Mouse (Mus musculus): ENCODE measurements around the gene Cs. TPM values are rescaled to one million over a fixed set of nuclear protein-coding genes. Genes with fewer than 3 reads are reported as not detected.
"Not testable (repeated sequence)": the region's sequence is repeated elsewhere in the genome, so short reads cannot be mapped to it uniquely, and the experiment has no call there.

Cs gene
- total RNA-seq (2021): 100 to 1,000 TPM; 586 to 610 TPM
- long read RNA-seq, experiment 1, transcript Cs-201 (11 exons, 2,926 nt): major isoform, 258 of 442 reads
- long read RNA-seq, experiment 1, partial matches to known transcripts: 181 of 442 reads
- long read RNA-seq, experiment 1, other reads (novel, unspliced or antisense): 3 of 442 reads
- long read RNA-seq, experiment 2, transcript Cs-201 (11 exons, 2,926 nt): major isoform, 320 of 496 reads
- long read RNA-seq, experiment 2, partial matches to known transcripts: 172 of 496 reads
- long read RNA-seq, experiment 2, other reads (novel, unspliced or antisense): 4 of 496 reads

- intact Hi-C loops (cut with DNase I): loop anchor here (5.0 kb wide), 1 partner anchor 40 kb away; the partner anchor contains the start of gene Ankrd52
Observed at GRCm38 (mm10) chr10:128337306-128338181, at the start of gene Cs. Gene Cs (plus strand): TSS chr10:128337734.

GRCm38 (mm10) chr10:128290594-128290993 is 46.9 kb upstream of the Cs start:
- DNase-seq: peak; percentile 12 to 42
- intact Hi-C loops (cut with DNase I): not testable (repeated sequence)

More at GRCm38 (mm10) chr10:128337306-128338181, at the start of gene Cs:
- peak; percentile 95 to 98 for DNase-seq

- intact Hi-C loops (cut with DNase I): no loop called here
Observed at GRCm38 (mm10) chr10:128296370-128297090, 41.0 kb upstream of the Cs start.

GRCm38 (mm10) chr10:128297221-128297620 is 40.3 kb upstream of the Cs start:
- no peak for DNase-seq
- intact Hi-C loops (cut with DNase I): no loop called here

More at GRCm38 (mm10) chr10:128296370-128297090, 41.0 kb upstream of the Cs start:
- no peak for DNase-seq

GRCm38 (mm10) chr10:128297622-128298021 is 39.9 kb upstream of the Cs start:
- intact Hi-C loops (cut with DNase I): no loop called here
- no peak for DNase-seq

- DNase-seq: no peak
- intact Hi-C loops (cut with DNase I): no loop called here
Observed at GRCm38 (mm10) chr10:128298243-128298642, 39.3 kb upstream of the Cs start.

GRCm38 (mm10) chr10:128298702-128299171 is 38.8 kb upstream of the Cs start, which contains the start of gene Il23a:
Gene Il23a (minus strand): TSS chr10:128298752.
- intact Hi-C loops (cut with DNase I): no loop called here
- DNase-seq: no peak

GRCm38 (mm10) chr10:128302357-128302756 is 35.2 kb upstream of the Cs start:
- intact Hi-C loops (cut with DNase I): no loop called here
- DNase-seq: no peak

GRCm38 (mm10) chr10:128302785-128303125 is 34.8 kb upstream of the Cs start:
- intact Hi-C loops (cut with DNase I): no loop called here
- DNase-seq: no peak

GRCm38 (mm10) chr10:128303126-128304021 is 34.2 kb upstream of the Cs start, which contains the start of gene Pan2:
Gene Pan2 (plus strand): TSS chr10:128303335.
- DNase-seq: peak; percentile 99 to 100
- intact Hi-C loops (cut with DNase I): no loop called here

GRCm38 (mm10) chr10:128309654-128310053 is 27.9 kb upstream of the Cs start:
- no peak for DNase-seq
- intact Hi-C loops (cut with DNase I): no loop called here

- DNase-seq: no peak
- intact Hi-C loops (cut with DNase I): no loop called here
Observed at GRCm38 (mm10) chr10:128310177-128310576, 27.4 kb upstream of the Cs start.

- DNase-seq: no peak
- intact Hi-C loops (cut with DNase I): no loop called here
Observed at GRCm38 (mm10) chr10:128310902-128311301, 26.6 kb upstream of the Cs start.

GRCm38 (mm10) chr10:128315578-128315977 is 22.0 kb upstream of the Cs start:
- intact Hi-C loops (cut with DNase I): no loop called here

GRCm38 (mm10) chr10:128321641-128322040 is 15.9 kb upstream of the Cs start:
- intact Hi-C loops (cut with DNase I): no loop called here
- no peak for DNase-seq

More at GRCm38 (mm10) chr10:128315578-128315977, 22.0 kb upstream of the Cs start:
- DNase-seq: no peak

GRCm38 (mm10) chr10:128322141-128323108 is 15.1 kb upstream of the Cs start, which contains the start of gene Cnpy2:
Gene Cnpy2 (plus strand): TSS chr10:128322459.
- intact Hi-C loops (cut with DNase I): no loop called here
- peak; percentile 79 to 86 for DNase-seq

GRCm38 (mm10) chr10:128323516-128323915 is 14.0 kb upstream of the Cs start:
- intact Hi-C loops (cut with DNase I): no loop called here
- no peak for DNase-seq

- intact Hi-C loops (cut with DNase I): no loop called here
- DNase-seq: no peak
Observed at GRCm38 (mm10) chr10:128326825-128327224, 10.7 kb upstream of the Cs start.
